Mouse (Mus musculus) neutrophil, adult 65 days (primary cell): ENCODE measurements around the gene Gm7137. TPM values are rescaled to one million over a fixed set of nuclear protein-coding genes. Genes with fewer than 3 reads are reported as not detected.

ENCODE experiments used
- total RNA-seq: library from RNA; stranded (reverse); gene quantifications from 2 replicates; pipeline ENCODE4 v1.2.4, GENCODE M21; 2023

Gene Gm7137
- not detected in 2 replicates for total RNA-seq

DNA sequence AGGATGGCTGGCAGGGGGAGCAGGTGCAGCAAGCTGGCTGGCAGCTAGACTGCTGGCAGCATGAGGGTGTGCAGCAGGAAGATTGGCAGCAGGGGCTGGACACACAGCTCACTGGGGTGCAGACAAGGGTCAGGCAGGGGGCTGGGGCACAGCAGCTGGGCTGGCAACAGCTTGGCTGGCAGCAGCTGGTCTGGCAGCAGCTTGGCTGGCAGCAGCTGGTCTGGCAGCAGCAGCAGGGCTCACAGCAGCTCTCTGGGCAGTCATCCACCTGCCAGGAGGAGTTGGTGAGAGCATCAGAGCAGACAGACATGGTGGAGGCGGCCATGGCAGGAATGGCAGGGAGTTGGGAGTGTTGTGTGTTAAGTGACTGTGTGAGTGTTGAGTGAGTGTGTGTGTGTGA, at the start of gene Gm7137:
Gm7137 (minus strand) TSS at position 325 of the 400 bp plus-strand sequence.

DNA sequence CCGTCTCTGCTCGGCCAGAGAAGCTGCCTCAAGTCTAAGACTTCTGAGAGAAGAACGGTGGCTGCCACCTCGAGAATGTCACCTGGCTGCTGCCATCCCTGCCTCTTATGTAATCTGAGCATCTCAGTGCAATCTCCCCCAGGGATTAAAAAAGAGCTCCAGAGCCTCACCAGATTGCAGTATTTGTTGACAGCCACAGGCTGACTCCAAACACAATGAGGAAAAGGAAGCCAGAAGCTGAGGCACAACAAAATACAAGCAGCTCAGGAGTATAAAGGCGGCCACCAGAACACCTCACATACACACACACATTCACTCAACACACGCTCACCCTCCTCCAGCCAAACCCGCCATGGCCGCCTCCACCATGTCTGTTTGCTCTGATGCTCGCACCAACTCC, 47.6 kb upstream of the Gm7137 start, which contains the start of gene Krtap10-10:
Krtap10-10 (plus strand) TSS at position 301 of the 400 bp plus-strand sequence.

DNA sequence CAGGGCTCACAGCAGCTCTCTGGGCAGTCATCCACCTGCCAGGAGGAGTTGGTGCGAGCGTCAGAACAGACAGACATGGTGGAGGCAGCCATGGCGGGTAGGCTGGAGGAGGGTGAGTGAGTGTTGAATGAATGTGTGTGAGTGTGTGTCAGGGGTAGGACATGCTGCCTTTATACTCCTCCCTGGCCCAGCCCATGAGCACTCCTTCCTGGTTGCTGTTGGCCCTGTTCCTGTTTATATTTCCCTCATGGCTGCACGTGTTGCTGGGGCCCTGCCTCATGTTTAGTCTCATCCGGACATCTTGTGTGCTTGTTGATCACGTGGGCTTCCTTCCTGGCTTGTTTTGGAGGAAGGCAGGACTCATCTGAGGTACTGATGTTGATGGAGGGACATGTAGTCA, 39.0 kb upstream of the Gm7137 start, which contains the start of gene Krtap10-4:
Krtap10-4 (minus strand) TSS at position 145 of the 400 bp plus-strand sequence.

DNA sequence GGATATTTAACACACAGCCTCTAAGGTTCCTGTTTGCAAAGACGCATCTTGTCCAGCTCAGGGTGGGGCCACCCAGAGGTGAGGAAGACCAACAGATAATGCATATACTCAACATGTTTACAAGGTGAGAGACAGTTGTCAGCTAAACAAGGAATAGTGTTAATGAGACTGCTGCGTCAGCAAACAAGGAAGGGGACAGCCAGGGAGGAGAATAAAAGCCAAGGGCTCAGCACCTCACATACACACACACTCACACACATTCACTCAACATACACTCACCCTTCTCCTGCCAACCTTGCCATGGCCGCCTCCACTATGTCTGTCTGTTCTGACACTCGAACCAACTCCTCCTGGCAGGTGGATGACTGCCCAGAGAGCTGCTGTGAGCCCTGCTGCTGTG, 26.4 kb upstream of the Gm7137 start, which contains the start of gene Gm2696:
Gm2696 (plus strand) TSS at position 301 of the 400 bp plus-strand sequence.

DNA sequence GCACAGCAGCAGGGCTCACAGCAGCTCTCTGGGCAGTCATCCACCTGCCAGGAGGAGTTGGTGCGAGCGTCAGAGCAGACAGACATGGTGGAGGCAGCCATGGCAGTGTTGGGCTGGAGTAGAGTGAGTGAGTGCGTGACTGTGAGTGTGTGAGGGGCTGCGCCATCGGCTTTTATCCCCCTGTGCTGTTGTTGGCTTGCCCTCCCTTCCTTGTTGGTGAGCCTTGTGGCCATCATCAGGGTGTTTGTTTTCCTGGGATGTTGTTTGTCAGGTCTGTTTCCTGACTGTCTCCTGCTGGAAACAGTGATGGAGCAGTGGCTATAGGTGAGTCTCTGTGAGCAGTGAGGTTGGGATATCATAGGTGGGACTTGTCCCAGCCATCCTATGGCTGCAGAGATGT, 23.7 kb upstream of the Gm7137 start, which contains the start of gene Gm9507:
Gm9507 (minus strand) TSS at position 101 of the 400 bp plus-strand sequence.

DNA sequence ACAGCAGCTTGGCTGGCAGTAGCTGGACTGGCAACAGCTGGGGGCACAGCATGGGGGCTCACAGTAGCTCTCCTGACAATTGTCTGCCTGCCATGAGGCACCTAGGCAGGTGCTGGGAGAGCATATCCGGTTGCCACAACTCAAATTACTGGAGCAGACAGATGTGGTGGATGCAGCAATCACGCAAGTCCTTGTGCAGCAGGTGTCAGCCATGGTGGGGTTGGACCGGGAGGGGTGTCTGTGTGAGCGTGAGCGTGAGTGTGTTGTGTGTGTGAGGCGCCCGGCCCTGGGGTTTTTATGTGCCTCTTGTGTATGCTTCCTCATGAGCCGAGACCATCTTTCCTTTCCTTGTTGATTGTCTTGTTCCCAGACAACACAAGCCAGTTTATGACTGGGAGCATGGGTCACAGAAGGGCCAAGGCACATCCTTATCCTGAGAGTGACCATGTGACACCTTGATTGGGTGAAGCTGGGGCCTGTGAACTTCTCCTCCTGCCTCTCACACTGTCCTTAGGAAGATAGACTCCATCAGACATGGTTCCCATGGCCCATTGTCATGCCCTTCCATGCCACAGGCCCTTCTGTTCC, 11.0 kb upstream of the Gm7137 start, which contains the start of gene Gm19668:
Gm19668 (minus strand) TSS at position 213 of the 588 bp plus-strand sequence.

DNA sequence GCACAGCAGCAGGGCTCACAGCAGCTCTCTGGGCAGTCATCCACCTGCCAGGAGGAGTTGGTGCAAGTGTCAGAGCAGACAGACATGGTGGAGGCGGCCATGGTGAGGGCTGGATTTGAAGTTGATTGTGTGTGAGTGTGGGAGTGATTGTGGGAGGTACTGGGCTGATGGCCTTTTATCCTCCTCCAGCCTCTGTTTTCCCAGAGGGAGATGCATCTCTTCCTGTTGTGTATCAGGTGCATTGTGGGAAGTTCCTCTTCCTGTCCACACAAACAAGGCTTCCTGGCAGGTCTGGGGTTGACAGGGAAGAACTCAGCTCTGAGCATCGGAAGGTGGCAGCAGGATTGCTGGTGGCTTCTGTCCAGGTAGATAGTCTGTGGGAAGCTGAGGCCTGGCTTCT, 7.0 kb upstream of the Gm7137 start, which contains the start of gene Gm9639:
Gm9639 (minus strand) TSS at position 101 of the 400 bp plus-strand sequence.

DNA sequence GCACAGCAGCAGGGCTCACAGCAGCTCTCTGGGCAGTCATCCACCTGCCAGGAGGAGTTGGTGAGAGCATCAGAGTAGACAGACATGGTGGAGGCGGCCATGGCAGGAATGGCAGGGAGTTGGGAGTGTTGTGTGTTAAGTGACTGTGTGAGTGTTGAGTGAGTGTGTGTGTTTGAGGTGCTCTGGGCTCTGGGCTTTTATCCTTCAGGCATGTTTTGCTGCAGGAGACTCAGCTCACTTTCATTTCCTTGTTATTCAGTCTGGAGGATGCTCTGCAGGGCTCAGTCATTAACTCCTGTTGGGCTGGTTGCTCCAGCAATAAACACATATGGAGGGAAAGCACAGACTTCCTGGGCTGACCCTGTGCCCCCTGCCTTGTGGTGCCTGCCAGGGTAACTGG, 5.6 kb downstream of the Gm7137 start, which contains the start of gene Gm3250:
Gm3250 (minus strand) TSS at position 101 of the 400 bp plus-strand sequence.

DNA sequence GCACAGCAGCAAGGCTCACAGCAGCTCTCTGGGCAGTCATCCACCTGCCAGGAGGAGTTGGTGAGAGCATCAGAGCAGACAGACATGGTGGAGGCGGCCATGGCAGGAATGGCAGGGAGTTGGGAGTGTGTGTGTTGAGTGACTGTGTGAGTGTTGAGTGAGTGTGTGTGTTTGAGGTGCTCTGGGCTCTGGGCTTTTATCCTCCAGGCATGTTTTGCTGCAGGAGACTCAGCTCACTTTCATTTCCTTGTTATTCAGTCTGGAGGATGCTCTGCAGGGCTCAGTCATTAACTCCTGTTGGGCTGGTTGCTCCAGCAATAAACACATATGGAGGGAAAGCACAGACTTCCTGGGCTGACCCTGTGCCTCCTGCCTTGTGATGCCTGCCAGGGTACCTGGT, 11.2 kb downstream of the Gm7137 start, which contains the start of gene Gm7138:
Gm7138 (minus strand) TSS at position 101 of the 400 bp plus-strand sequence.

DNA sequence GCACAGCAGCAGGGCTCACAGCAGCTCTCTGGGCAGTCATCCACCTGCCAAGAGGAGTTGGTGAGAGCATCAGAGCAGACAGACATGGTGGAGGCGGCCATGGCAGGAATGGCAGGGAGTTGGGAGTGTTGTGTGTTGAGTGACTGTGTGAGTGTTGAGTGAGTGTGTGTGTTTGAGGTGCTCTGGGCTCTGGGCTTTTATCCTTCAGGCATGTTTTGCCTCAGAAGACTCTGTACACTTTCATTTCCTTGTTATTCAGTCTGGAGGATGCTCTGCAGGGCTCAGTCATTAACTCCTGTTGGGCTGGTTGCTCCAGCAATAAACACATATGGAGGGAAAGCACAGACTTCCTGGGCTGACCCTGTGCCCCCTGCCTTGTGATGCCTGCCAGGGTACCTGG, 16.8 kb downstream of the Gm7137 start, which contains the start of gene Gm3238:
Gm3238 (minus strand) TSS at position 101 of the 400 bp plus-strand sequence.

DNA sequence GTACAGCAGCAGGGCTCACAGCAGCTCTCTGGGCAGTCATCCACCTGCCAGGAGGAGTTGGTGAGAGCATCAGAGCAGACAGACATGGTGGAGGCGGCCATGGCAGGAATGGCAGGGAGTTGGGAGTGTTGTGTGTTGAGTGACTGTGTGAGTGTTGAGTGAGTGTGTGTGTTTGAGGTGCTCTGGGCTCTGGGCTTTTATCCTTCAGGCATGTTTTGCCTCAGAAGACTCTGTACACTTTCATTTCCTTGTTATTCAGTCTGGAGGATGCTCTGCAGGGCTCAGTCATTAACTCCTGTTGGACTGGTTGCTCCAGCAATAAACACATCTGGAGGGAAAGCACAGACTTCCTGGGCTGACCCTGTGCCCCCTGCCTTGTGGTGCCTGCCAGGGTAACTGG, 28.4 kb downstream of the Gm7137 start, which contains the start of gene Gm3233:
Gm3233 (minus strand) TSS at position 101 of the 400 bp plus-strand sequence.

DNA sequence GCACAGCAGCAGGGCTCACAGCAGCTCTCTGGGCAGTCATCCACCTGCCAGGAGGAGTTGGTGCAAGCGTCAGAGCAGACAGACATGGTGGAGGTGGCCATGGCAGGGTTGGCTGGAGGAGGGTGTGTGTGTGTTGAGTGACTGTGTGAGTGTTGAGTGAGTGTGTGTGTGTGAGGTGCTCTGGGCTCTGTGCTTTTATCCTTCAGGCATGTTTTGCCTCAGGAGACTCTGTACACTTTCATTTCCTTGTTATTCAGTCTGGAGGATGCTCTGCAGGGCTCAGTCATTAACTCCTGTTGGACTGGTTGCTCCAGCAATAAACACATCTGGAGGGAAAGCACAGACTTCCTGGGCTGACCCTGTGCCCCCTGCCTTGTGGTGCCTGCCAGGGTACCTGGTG, 36.7 kb downstream of the Gm7137 start, which contains the start of gene Gm9736:
Gm9736 (minus strand) TSS at position 101 of the 400 bp plus-strand sequence.

DNA sequence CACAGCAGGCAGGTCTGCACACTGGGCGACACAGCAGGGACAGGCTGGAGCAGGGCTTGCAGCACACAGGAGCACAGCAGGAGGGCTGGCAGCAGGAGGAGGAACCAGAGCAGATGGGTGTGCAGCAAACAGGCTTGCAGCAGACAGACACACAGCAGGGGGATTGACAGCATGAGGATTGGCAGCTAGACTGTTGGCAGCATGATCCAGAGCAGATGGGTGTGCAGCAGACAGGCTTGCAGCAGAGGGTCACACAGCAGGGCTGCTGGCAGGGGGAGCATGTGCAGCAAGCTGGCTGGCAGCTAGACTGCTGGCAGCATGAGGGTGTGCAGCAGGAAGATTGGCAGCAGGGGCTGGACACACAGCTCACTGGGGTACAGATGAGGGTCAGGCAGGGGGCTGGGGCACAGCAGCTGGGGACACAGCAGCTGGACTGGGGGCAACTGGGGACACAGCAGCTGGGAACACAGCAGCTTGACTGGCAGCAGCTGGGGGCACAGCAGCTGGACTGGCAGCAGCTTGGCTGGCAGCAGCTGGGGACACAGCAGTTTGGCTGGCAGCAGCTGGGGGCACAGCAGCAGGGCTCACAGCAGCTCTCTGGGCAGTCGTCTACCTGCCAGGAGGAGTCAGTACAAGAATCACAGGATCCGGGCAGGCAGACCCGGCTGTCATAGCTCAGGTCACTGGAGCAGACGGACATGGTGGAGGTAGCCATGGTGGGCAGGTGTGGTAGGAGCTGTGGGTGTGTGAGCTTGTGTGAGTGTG, 45.9 kb downstream of the Gm7137 start, which contains the start of gene Gm18596:
Gm18596 (minus strand) TSS at position 715 of the 765 bp plus-strand sequence.

Other genes starting within 250 kb of the Gm7137 start
- 85.5 and 125 TPM in 2 replicates for gene Pttg1ip, start 206.5 kb downstream of the Gm7137 start, total RNA-seq
- 55.9 and 66.8 TPM in 2 replicates for gene Sumo3, start 182.1 kb downstream of the Gm7137 start, total RNA-seq
- not detected in 2 replicates for gene Gm49325, start 182.0 kb downstream of the Gm7137 start, total RNA-seq
- gene Ube2g2, start 165.9 kb downstream of the Gm7137 start, total RNA-seq = 31.2 and 34.0 TPM in 2 replicates
- not detected in 2 replicates for gene Tspear, start 101.6 kb downstream of the Gm7137 start, total RNA-seq
- not detected in 2 replicates for gene Gm19402, start 97.4 kb downstream of the Gm7137 start, total RNA-seq
- gene Gm9508, start 91.0 kb downstream of the Gm7137 start, total RNA-seq = not detected in 2 replicates
- not detected in 2 replicates for gene Gm10272, start 81.6 kb downstream of the Gm7137 start, total RNA-seq
- not detected in 2 replicates for gene Gm10024, start 76.7 kb downstream of the Gm7137 start, total RNA-seq
- gene Gm10142, start 72.4 kb downstream of the Gm7137 start, total RNA-seq = not detected in 2 replicates
- not detected in 2 replicates for gene Krtap12-1, start 67.6 kb downstream of the Gm7137 start, total RNA-seq
- gene Gm10100, start 61.7 kb downstream of the Gm7137 start, total RNA-seq = not detected in 2 replicates
- not detected in 2 replicates for gene Gm18596, start 45.6 kb downstream of the Gm7137 start, total RNA-seq
- gene Gm9736, start 36.8 kb downstream of the Gm7137 start, total RNA-seq = not detected in 2 replicates
- gene Gm3233, start 28.5 kb downstream of the Gm7137 start, total RNA-seq = not detected in 2 replicates
- gene Gm3238, start 16.9 kb downstream of the Gm7137 start, total RNA-seq = not detected in 2 replicates
- gene Gm7138, start 11.3 kb downstream of the Gm7137 start, total RNA-seq = not detected in 2 replicates
- gene Gm3250, start 5.7 kb downstream of the Gm7137 start, total RNA-seq = not detected in 2 replicates
- not detected in 2 replicates for gene Gm9639, start 6.9 kb upstream of the Gm7137 start, total RNA-seq
- not detected in 2 replicates for gene Gm19668, start 10.9 kb upstream of the Gm7137 start, total RNA-seq
- not detected in 2 replicates for gene Gm9507, start 23.6 kb upstream of the Gm7137 start, total RNA-seq
- not detected in 2 replicates for gene Gm2696, start 26.5 kb upstream of the Gm7137 start, total RNA-seq
- not detected in 2 replicates for gene Krtap10-4, start 38.9 kb upstream of the Gm7137 start, total RNA-seq
- not detected in 2 replicates for gene Krtap10-10, start 47.7 kb upstream of the Gm7137 start, total RNA-seq
- not detected in 2 replicates for gene Gm36176, start 58.6 kb upstream of the Gm7137 start, total RNA-seq
- not detected in 2 replicates for gene Gm10318, start 64.7 kb upstream of the Gm7137 start, total RNA-seq
- not detected in 2 replicates for gene Gm3285, start 73.8 kb upstream of the Gm7137 start, total RNA-seq
- 0.39 and 1.0 TPM in 2 replicates for gene Lrrc3, start 114.3 kb upstream of the Gm7137 start, total RNA-seq
- gene Trpm2, start 182.4 kb upstream of the Gm7137 start, total RNA-seq = 254 and 380 TPM in 2 replicates
- gene 1810043G02Rik, start 190.3 kb upstream of the Gm7137 start, total RNA-seq = 10.6 and 12.8 TPM in 2 replicates
- 39.7 and 51.3 TPM in 2 replicates for gene Pfkl, start 221.9 kb upstream of the Gm7137 start, total RNA-seq